ENCODE assay signal across 8 mouse cellular contexts in the genomic region with DNA sequence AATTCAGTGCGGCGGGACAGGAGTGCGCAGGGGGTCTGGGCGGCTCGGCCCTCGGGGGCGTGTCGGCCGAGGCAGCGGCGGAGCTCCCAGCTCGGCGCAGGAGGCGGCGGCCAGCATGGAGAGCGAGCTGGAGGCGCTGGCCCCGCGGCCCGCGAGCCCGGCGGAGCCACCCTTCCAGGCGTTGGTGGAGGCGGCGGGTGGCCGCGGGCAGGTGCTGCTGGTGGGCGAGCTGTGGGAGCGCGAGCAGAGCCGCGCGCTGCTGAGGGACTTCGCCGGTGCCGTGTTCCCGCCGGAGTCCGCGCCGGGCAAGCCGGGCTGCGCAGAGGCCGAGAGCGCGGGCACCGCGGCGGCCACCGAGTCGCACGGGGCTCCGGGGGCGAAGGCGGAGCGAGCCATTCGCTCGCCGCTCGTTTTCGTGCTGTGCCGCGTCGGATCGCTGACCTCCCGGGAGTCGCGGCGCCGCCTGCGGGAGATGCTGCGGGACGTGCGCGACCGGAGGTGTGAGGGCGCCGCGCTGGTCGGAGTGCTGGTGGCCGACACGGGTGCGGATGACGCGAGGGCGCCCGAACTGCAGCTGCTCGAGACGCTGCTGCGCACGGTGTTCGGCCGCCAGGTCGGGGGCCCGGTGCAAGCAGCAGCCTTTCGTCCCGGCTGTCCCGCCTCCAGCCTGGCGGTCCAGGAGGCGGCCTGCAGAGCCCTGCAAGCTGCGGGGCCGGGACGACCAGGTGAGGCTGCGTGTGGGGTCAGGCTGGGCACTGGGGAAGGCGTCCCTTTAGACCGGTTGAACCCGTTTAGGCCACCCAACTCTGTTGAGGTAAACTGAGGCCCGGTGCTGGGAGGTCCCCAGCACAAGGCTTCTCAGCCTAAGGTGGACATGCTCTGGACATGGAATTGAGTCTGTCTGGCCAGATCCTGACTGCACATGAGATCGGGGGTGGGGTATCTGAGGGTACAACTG. TPM values are rescaled to one million over a fixed set of nuclear protein-coding genes. Genes with fewer than 3 reads are reported as not detected.
DNase-seq lines count a peak whose midpoint lies in the region; ATAC-seq and TF ChIP-seq lines count a peak whose summit lies in the region.

A gene (plus strand): TSS at position 16 of the 958 bp plus-strand sequence.

- H3K27ac ChIP-seq in embryonic facial prominence, embryonic 14.5 days (replicated peaks; ENCODE audit: low read depth, low read length): no peak within 1 kb of the TSS
- peak within 1 kb of the TSS; percentile 58 for H3K27ac ChIP-seq in hindbrain, embryonic 15.5 days (replicated peaks)
- no peak within 1 kb of the TSS for H3K27ac ChIP-seq in limb, embryonic 15.5 days
- peak within 1 kb of the TSS; percentile 63 for H3K27ac ChIP-seq in midbrain, postnatal 0 days (ENCODE audit: low read depth, low read length)

- peaks cover 38% of the 10 kb centered on the region for H3K27me3 ChIP-seq in Patski
- H3K27me3 ChIP-seq in embryonic facial prominence, embryonic 14.5 days (replicated peaks; ENCODE audit: control insufficient read depth, insufficient read depth, low read length): peaks cover 64% of the 10 kb centered on the region
- peaks cover 33% of the 10 kb centered on the region for H3K27me3 ChIP-seq in hindbrain, embryonic 15.5 days
- peaks cover 62% of the 10 kb centered on the region for H3K27me3 ChIP-seq in limb, embryonic 15.5 days
- peaks cover 10% of the 10 kb centered on the region; the same call in 1 of the 2 replicates for H3K27me3 ChIP-seq in midbrain, postnatal 0 days (ENCODE audit: insufficient read depth, low read length)

- CTCF ChIA-PET in Patski (lab: Charles Lee): no interaction called here

- peak; percentile 85 for DNase-seq in heart, adult 11 months
- no peak for DNase-seq in heart, adult 8-10 months (ENCODE audit: low spot score)
- DNase-seq in Patski (ENCODE audit: low read depth, low spot score): no peak
- no peak for DNase-seq in embryonic facial prominence, embryonic 14.5 days (ENCODE audit: low spot score)
- DNase-seq in midbrain, postnatal 0 days (ENCODE audit: low spot score): no peak
- peak; percentile 64 for DNase-seq in yolk sac, embryonic 10.5 days (ENCODE audit: low spot score)

- TF ChIP-seq CTCF in Patski (IDR thresholded peaks at IDR 0.05): no peak
- TF ChIP-seq CTCF in midbrain, postnatal 0 days (IDR thresholded peaks at IDR 0.05): no peak

- H3K9ac ChIP-seq in embryonic facial prominence, embryonic 14.5 days (ENCODE audit: low read depth, low read length): peak within 1 kb of the TSS; percentile 67
- peak within 1 kb of the TSS; percentile 66 for H3K9ac ChIP-seq in hindbrain, embryonic 15.5 days
- peak within 1 kb of the TSS; percentile 33; the same call in 1 of the 2 replicates for H3K9ac ChIP-seq in limb, embryonic 15.5 days
- H3K9ac ChIP-seq in midbrain, postnatal 0 days (replicated peaks; ENCODE audit: low read length, poor library complexity, severe bottlenecking): peak within 1 kb of the TSS; percentile 70

- 0 out of 2 replicates have a peak, but pooled peaks cover 8% of the 10 kb centered on the region for H3K4me1 ChIP-seq in embryonic facial prominence, embryonic 14.5 days (ENCODE audit: control insufficient read depth, insufficient read depth, low read length)
- peaks cover 15% of the 10 kb centered on the region for H3K4me1 ChIP-seq in hindbrain, embryonic 15.5 days (replicated peaks)
- peaks cover 11% of the 10 kb centered on the region for H3K4me1 ChIP-seq in limb, embryonic 15.5 days
- H3K4me1 ChIP-seq in midbrain, postnatal 0 days (ENCODE audit: insufficient read depth, low read length): no peaks in the 10 kb centered on the region

- WGBS in embryonic facial prominence, embryonic 14.5 days: 2% methylated on average over 16 of the region's 110 CpGs
- under 1% methylated on average over 107 of the region's 110 CpGs for WGBS in hindbrain, embryonic 15.5 days
- WGBS in limb, embryonic 15.5 days: 1% methylated on average over 109 of the region's 110 CpGs
- under 1% methylated on average over 100 of the region's 110 CpGs for WGBS in midbrain, postnatal 0 days

- H3K9me3 ChIP-seq in embryonic facial prominence, embryonic 14.5 days (ENCODE audit: control insufficient read depth, low read length): peaks cover 8% of the 10 kb centered on the region; the same call in 1 of the 2 replicates
- H3K9me3 ChIP-seq in hindbrain, embryonic 15.5 days: no peaks in the 10 kb centered on the region
- H3K9me3 ChIP-seq in limb, embryonic 15.5 days: 0 out of 2 replicates have a peak, but pooled peaks cover 7% of the 10 kb centered on the region
- peaks cover 6% of the 10 kb centered on the region; the same call in 1 of the 2 replicates for H3K9me3 ChIP-seq in midbrain, postnatal 0 days (ENCODE audit: low read length)

- H3K36me3 ChIP-seq in embryonic facial prominence, embryonic 14.5 days (ENCODE audit: control insufficient read depth, insufficient read depth, low read length): no peaks in the 10 kb centered on the region
- H3K36me3 ChIP-seq in hindbrain, embryonic 15.5 days: no peaks in the 10 kb centered on the region
- no peaks in the 10 kb centered on the region for H3K36me3 ChIP-seq in limb, embryonic 15.5 days
- H3K36me3 ChIP-seq in midbrain, postnatal 0 days (ENCODE audit: insufficient read depth, low read length): no peaks in the 10 kb centered on the region

- H3K4me2 ChIP-seq in embryonic facial prominence, embryonic 14.5 days (ENCODE audit: low read depth, low read length): peak within 1 kb of the TSS; percentile 96
- H3K4me2 ChIP-seq in hindbrain, embryonic 15.5 days: peak within 1 kb of the TSS; percentile 94
- H3K4me2 ChIP-seq in limb, embryonic 15.5 days: peak within 1 kb of the TSS; percentile 98
- H3K4me2 ChIP-seq in midbrain, postnatal 0 days (ENCODE audit: low read depth, low read length, poor library complexity, severe bottlenecking): peak within 1 kb of the TSS; percentile 95

- peak within 1 kb of the TSS; percentile 56 for H3K4me3 ChIP-seq in embryonic facial prominence, embryonic 14.5 days (ENCODE audit: low read depth, low read length)
- peak within 1 kb of the TSS; percentile 64 for H3K4me3 ChIP-seq in hindbrain, embryonic 15.5 days
- peak within 1 kb of the TSS; percentile 55 for H3K4me3 ChIP-seq in limb, embryonic 15.5 days
- peak within 1 kb of the TSS; percentile 65 for H3K4me3 ChIP-seq in midbrain, postnatal 0 days (ENCODE audit: low read depth, low read length)

- POLR2A ChIA-PET in Patski (lab: Charles Lee): no interaction called here

- peak; percentile 48 for ATAC-seq in Patski
- peak; percentile 78 for ATAC-seq in embryonic facial prominence, embryonic 14.5 days (ENCODE audit: low read depth)
- peak; percentile 87 for ATAC-seq in hindbrain, embryonic 15.5 days (ENCODE audit: low FRiP score, low read depth)
- ATAC-seq in limb, embryonic 15.5 days (ENCODE audit: insufficient number of reproducible peaks, low FRiP score, low TSS enrichment, low read depth): peak; percentile 66; the same call in 1 of the 2 replicates
- peak; percentile 78 for ATAC-seq in midbrain, postnatal 0 days (ENCODE audit: low FRiP score)

- in situ Hi-C loops in Patski (cut with MboI; ENCODE audit: low pct_unique_long_range_greater_than_20kb): no loop called here

RNA-seq across cellular contexts. Expression of the gene that starts here (rescaled TPM):
- total RNA-seq in heart, adult 8-10 months (2022): not detected
- not detected for polyA plus RNA-seq in Patski (2021)
- polyA plus RNA-seq in embryonic facial prominence, embryonic 14.5 days (2014; fragmentation: Nextera tagmentation; extraction: Ambion mirVana): 0.68 and 1.4 TPM in 2 replicates
- 10.8 and 14.3 TPM in 2 replicates for polyA plus RNA-seq in hindbrain, embryonic 15.5 days (2015; fragmentation: Nextera tagmentation; extraction: Ambion mirVana)
- polyA plus RNA-seq in limb, embryonic 15.5 days (2015; fragmentation: Nextera tagmentation; extraction: Ambion mirVana): 0.29 and 0.47 TPM in 2 replicates
- total RNA-seq in midbrain, postnatal 0 days (2014; rRNA removed): 43.4 and 43.9 TPM in 2 replicates
- polyA plus RNA-seq in midbrain, postnatal 0 days (2015; fragmentation: Nextera tagmentation; extraction: Ambion mirVana): 13.4 and 14.3 TPM in 2 replicates

Comparison
In these comparisons a context has a peak if more than half of its experiments do, and no peak if none do; other contexts are left out.
1. RNA of the gene that starts here (total RNA-seq): 43.4 to 43.9 TPM in midbrain, postnatal 0 days; not detected in heart, adult 8-10 months; every median in the first group is over 10 times any median in the second.
2. DNase-seq: peak in heart, adult 11 months (single experiment) and yolk sac, embryonic 10.5 days (single experiment); none in heart, adult 8-10 months (single experiment), Patski (single experiment), embryonic facial prominence, embryonic 14.5 days (single experiment) and midbrain, postnatal 0 days (single experiment).
3. Peak in ATAC-seq in Patski; RNA of the gene not detected or under 1 TPM.
4. Peak in ATAC-seq, H3K4me3 ChIP-seq, H3K9ac ChIP-seq and H3K4me2 ChIP-seq in limb, embryonic 15.5 days; RNA of the gene not detected or under 1 TPM.
5. H3K27ac ChIP-seq: peak in hindbrain, embryonic 15.5 days (single experiment) and midbrain, postnatal 0 days (single experiment); none in embryonic facial prominence, embryonic 14.5 days (single experiment) and limb, embryonic 15.5 days (single experiment).
6. Peak in every context shown above with its lines, with median percentiles within 50 percentile points of each other: ATAC-seq, H3K4me2 ChIP-seq, H3K4me3 ChIP-seq and H3K9ac ChIP-seq.